Mouse (Mus musculus): ENCODE data around the gene Dpp10. TPM values are rescaled to one million over a fixed set of nuclear protein-coding genes. Genes with fewer than 3 reads are reported as not detected.

Gene Dpp10
- polyA plus RNA-seq (2015; fragmentation: Nextera tagmentation; extraction: Ambion mirVana): 0.07 TPM in 1 of 2 replicates, not detected in the other

DNA sequence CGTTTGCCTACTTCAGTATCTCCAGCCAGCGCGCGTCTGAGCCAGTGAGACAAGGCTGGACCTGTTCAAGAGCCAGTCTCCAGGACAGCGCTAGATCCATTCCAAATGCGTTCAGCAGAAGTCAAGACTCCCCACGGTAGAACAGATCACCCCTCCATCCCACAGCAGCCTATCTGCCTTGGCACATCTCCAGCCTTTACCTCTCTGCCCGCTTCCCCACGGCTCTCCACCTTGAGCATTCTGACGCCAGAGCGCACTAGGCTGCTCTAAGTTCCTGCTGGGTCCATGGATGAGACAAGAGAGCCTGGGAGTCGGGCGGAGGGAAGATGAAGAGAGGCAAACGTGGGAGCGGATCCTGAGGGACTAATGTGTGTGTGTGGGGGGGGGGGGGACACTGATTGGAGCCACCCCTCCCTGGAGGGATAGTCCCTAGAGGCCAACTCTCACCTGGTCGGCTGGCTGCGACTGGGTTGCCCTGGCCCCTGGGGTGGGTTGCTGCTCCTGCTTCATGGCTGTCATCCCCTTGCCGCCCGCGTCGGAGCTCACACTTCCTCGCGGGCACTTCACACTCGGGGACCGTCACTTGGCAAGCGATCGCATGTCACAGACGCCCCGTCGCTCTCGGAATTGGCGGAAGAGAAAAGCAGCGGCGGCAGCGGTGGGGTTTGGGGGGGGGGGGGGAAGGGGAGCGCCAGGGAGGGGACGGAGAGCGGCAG lies at the start of gene Dpp10:
Gene Dpp10, minus strand, starts transcription at position 635 of the 716 bp plus-strand sequence.
- peak within 1 kb of the TSS; percentile 34 for H3K4me3 ChIP-seq
- no peak for ATAC-seq (ENCODE audit: borderline replicate concordance, extremely low read depth, low FRiP score, low TSS enrichment)
- no peaks in the 10 kb centered on the region for H3K36me3 ChIP-seq
- H3K9ac ChIP-seq: no peak within 1 kb of the TSS
- no peaks in the 10 kb centered on the region for H3K9me3 ChIP-seq
- 2% methylated on average over 27 of the region's 38 CpGs for WGBS
- peak within 1 kb of the TSS; percentile 63 for H3K4me2 ChIP-seq
- no peak within 1 kb of the TSS for H3K27ac ChIP-seq
- peaks cover 44% of the 10 kb centered on the region for H3K27me3 ChIP-seq
- H3K4me1 ChIP-seq: no peaks in the 10 kb centered on the region

DNA sequence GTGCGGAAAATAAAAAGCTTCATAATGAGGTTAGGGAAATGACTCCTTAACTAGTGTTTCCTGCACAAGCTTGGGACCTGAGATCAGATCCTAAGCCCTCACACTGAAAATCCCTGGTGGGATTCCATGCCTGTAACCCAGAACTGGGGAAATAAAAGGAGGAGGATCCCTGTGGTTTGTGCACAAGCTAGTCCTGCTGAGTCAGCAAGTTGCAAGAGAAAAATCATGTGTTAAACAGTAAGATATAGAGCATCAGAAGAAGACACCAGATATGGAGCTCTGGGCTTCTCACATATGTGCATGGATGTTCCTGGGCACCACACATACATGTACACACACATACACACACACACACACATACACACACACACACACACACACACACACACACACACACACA lies 3.2 kb upstream of the Dpp10 start:
- Histone ChIP-seq H3K4me3 (no peak overlapping the region), H3K27ac (no peak overlapping the region), H3K27me3 (peaks cover 38% of the 10 kb centered on the region), H3K9ac (no peak overlapping the region), H3K36me3 (no peaks in the 10 kb centered on the region), H3K9me3 (no peaks in the 10 kb centered on the region), H3K4me1 (no peaks in the 10 kb centered on the region), H3K4me2 (no peak overlapping the region)
- ATAC-seq (ENCODE audit: borderline replicate concordance, extremely low read depth, low FRiP score, low TSS enrichment): no peak
- 88% methylated on average over 1 of the region's 1 CpGs for WGBS

DNA sequence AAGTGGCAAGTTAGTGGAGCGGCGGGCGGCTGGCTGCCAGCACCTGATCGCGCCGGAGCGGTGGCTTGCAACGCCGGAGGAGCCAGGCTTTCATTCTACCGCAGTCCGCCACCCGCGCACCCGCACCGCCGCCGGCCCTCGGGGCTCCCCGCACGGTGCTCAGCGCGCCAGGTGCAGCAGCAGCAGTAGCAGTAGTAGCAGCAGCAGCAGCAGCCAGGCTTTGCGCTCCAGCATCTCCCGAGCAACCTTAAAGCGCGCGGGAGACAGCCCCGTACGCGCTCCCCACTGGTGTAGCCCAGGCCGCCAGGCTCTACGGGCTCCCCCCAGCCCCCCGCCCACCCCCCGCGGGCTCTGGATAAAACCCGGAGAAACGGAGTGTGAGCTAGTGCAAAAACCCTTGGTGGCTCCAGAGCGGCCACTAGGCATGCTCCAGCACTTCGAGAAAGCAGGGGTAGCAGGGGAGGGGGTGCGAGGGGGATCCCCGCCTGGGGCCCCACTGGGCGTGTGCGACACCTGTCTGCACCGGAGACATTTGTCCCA lies 472 bp upstream of the Dpp10 start:
- H3K4me1 ChIP-seq: no peaks in the 10 kb centered on the region
- no peak overlapping the region for H3K9ac ChIP-seq
- peaks cover 44% of the 10 kb centered on the region for H3K27me3 ChIP-seq
- H3K36me3 ChIP-seq: no peaks in the 10 kb centered on the region
- no peaks in the 10 kb centered on the region for H3K9me3 ChIP-seq
- peak overlapping the region; percentile 63 for H3K4me2 ChIP-seq
- H3K4me3 ChIP-seq: peak overlapping the region; percentile 34
- 1% methylated on average over 35 of the region's 44 CpGs for WGBS
- no peak overlapping the region for H3K27ac ChIP-seq
- 0 out of 2 replicates have a peak, but pooled peaks have one; percentile 35 for ATAC-seq (ENCODE audit: borderline replicate concordance, extremely low read depth, low FRiP score, low TSS enrichment)

DNA sequence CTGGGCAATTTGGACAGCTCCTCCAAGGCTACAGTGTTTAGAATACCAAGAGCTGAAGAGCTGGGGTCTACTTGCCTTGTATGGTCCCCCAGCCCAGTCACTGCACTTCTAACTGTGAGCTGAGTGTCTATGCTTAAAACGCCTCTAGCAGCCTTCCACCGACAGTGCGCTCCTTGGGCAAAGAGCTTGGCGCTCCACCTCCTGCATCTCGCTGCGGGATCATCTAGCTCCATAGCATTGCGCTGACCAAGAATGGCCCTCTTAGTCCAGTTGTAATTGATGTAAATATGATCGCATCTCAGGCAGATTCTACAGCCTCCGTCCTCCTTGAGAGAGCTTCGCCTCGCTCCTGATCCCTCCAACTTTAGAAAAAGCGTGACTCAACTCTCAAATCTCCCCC lies 1.2 kb downstream of the Dpp10 start:
- Histone ChIP-seq H3K27ac (no peak overlapping the region), H3K4me2 (no peak overlapping the region), H3K9ac (no peak overlapping the region), H3K27me3 (peaks cover 44% of the 10 kb centered on the region), H3K36me3 (no peaks in the 10 kb centered on the region), H3K4me3 (no peak overlapping the region), H3K9me3 (no peaks in the 10 kb centered on the region), H3K4me1 (no peaks in the 10 kb centered on the region)
- ATAC-seq (ENCODE audit: borderline replicate concordance, extremely low read depth, low FRiP score, low TSS enrichment): no peak
- 18% methylated on average over 12 of the region's 12 CpGs for WGBS

DNA sequence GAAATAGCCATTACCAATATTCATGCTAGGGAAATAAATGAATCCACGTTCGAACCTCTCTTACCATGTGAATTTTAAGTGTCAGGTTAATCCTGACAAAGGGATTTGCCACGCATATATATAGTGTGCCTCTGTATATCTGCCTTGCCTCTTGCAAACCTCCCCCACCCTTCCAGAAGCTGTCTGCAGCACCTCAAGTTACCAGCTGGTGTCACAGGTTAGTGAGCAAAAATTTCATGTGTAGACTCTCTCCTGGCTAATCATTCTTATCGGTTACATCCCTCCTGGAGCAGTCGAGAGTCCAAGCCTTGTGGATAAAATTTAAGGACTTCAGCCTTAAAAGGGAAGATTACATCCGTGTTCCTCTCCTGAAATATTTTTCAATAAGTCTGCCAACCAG lies 1.9 kb downstream of the Dpp10 start:
- Histone ChIP-seq H3K4me1 (no peaks in the 10 kb centered on the region), H3K4me3 (no peak overlapping the region), H3K9me3 (no peaks in the 10 kb centered on the region), H3K9ac (no peak overlapping the region), H3K4me2 (no peak overlapping the region), H3K27me3 (peaks cover 44% of the 10 kb centered on the region), H3K27ac (no peak overlapping the region), H3K36me3 (no peaks in the 10 kb centered on the region)
- ATAC-seq (ENCODE audit: borderline replicate concordance, extremely low read depth, low FRiP score, low TSS enrichment): no peak
- 44% methylated on average over 6 of the region's 6 CpGs for WGBS

DNA sequence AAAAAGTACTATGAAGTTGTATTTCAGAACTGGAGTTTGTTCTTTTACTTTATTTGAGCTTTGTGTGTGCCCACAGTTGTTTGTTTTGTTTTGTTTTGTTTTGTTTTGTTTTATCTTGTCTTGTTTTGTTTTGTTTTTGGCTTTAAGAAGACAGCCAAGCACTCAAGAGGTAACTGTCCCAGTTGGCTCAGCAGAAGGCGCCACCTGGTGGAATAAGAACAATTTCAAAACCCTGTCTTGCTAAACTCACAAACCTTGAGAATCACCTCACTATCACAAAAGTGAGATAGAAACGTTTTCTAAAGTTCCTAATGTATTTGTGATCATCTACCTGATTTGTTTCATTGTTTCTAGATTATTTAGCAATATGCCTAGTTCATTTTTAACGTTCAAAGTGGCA lies 3.8 kb downstream of the Dpp10 start:
- Histone ChIP-seq H3K36me3 (no peaks in the 10 kb centered on the region), H3K4me1 (no peaks in the 10 kb centered on the region), H3K27ac (no peak overlapping the region), H3K27me3 (peaks cover 36% of the 10 kb centered on the region), H3K9ac (no peak overlapping the region), H3K4me3 (no peak overlapping the region), H3K4me2 (no peak overlapping the region), H3K9me3 (no peaks in the 10 kb centered on the region)
- ATAC-seq (ENCODE audit: borderline replicate concordance, extremely low read depth, low FRiP score, low TSS enrichment): no peak
- 3% methylated on average over 3 of the region's 3 CpGs for WGBS

DNA sequence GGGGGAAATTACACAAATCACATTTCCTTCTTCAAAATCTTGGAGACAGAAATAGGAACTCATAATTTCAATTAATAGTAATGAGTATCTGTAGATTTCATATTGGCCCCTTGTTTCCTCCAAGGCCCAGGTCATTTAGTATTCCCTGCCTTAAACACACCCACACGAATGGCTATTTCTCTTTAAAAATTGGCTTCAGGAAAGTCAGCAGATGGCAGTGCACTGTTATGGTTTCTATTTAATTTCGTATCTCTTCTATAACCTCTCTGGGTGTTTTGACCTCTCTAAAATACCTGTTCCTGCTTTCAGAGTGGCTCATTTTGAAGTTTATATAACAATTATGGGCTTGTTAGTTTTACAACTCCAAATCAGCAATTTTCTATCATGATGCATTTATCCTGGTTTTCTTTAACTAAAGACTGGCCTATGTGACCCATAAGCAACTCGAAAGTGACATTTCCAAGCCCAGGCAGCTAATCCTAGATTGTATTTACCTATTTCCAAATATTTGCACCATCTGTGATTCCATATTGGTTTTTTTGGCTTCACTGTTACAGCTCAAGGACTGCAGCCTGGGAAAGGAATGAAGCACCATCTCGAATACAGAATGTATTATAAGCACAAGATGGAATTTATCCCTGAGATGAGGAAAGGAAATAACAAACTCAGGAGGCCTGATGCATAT lies 9.9 kb downstream of the Dpp10 start:
- no peak for ATAC-seq (ENCODE audit: borderline replicate concordance, extremely low read depth, low FRiP score, low TSS enrichment)
- no peaks in the 10 kb centered on the region for H3K4me1 ChIP-seq
- WGBS: 60% methylated on average over 4 of the region's 4 CpGs
- H3K27me3 ChIP-seq: no peaks in the 10 kb centered on the region
- H3K36me3 ChIP-seq: no peaks in the 10 kb centered on the region
- H3K9ac ChIP-seq: no peak overlapping the region
- no peaks in the 10 kb centered on the region for H3K9me3 ChIP-seq
- H3K27ac ChIP-seq: no peak overlapping the region
- H3K4me3 ChIP-seq: no peak overlapping the region
- H3K4me2 ChIP-seq: no peak overlapping the region

DNA sequence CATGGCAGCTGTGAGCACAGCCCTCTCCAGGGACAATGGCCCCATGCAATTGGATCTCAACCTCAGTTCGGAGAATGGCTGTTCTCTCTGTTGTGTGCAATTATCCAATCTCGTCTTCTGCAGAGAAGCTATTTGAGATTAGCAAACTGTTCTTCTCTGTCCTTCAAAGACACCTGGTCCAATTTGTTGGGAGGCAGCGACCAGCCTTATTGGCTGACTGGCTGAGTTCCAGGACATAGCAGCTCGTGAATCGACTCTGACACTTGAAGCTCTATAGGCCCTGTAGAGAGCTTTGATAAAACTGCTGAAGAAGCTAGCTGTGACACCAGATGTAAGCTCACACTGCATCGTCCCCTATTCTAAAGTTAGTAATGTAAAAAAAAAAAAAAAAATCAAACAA lies 12.7 kb downstream of the Dpp10 start:
- Histone ChIP-seq H3K4me2 (no peak overlapping the region), H3K9ac (no peak overlapping the region), H3K27ac (no peak overlapping the region), H3K9me3 (no peaks in the 10 kb centered on the region), H3K4me1 (no peaks in the 10 kb centered on the region), H3K4me3 (no peak overlapping the region), H3K36me3 (no peaks in the 10 kb centered on the region), H3K27me3 (no peaks in the 10 kb centered on the region)
- ATAC-seq (ENCODE audit: borderline replicate concordance, extremely low read depth, low FRiP score, low TSS enrichment): no peak
- WGBS: 41% methylated on average over 6 of the region's 6 CpGs

DNA sequence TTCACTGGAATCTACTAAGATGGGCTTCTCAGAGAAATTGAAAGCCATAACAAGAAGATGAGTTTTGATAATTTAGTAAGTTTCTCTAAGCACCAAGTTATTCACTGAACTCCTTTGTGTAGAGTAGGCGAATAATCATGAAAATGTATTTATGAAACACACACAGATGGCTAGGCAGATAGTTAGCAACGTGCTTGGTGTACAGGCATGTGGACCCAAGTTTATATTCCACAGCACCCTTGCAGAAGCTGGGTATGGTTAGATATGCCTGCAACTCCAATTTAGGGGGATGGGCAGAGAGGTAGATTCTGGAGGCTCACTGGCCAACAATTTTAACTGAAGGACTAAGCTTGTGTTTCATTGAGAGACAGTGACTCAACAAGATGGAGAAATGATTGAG lies 13.4 kb downstream of the Dpp10 start:
- Histone ChIP-seq H3K27ac (no peak overlapping the region), H3K36me3 (no peaks in the 10 kb centered on the region), H3K27me3 (no peaks in the 10 kb centered on the region), H3K9me3 (no peaks in the 10 kb centered on the region), H3K4me2 (no peak overlapping the region), H3K9ac (no peak overlapping the region), H3K4me1 (no peaks in the 10 kb centered on the region), H3K4me3 (no peak overlapping the region)
- ATAC-seq (ENCODE audit: borderline replicate concordance, extremely low read depth, low FRiP score, low TSS enrichment): no peak
- WGBS: 71% methylated on average over 2 of the region's 2 CpGs

DNA sequence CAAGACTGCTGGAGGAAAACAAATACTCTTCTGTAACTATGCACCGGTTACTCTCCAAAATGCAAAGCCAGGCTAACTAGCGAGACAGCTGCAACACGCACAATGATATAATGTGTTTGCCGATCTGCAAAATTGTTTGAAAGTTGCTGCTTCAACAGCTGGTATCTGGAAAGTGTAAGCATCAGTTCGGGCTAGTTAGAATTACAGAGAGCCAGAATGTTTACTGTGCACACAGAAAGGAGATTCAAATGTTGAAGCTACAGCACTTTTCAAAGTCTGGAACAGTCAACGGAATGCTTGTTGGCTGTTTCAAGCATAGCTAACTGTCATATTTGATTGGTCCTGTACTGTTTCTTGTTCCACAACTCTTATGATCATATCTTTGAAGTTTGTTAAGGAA lies 42.6 kb downstream of the Dpp10 start:
- H3K27ac ChIP-seq: no peak overlapping the region
- no peaks in the 10 kb centered on the region for H3K27me3 ChIP-seq
- H3K36me3 ChIP-seq: no peaks in the 10 kb centered on the region
- H3K9me3 ChIP-seq: no peaks in the 10 kb centered on the region
- H3K4me1 ChIP-seq: no peaks in the 10 kb centered on the region
- WGBS: 56% methylated on average over 6 of the region's 6 CpGs
- H3K4me2 ChIP-seq: no peak overlapping the region
- no peak for ATAC-seq (ENCODE audit: borderline replicate concordance, extremely low read depth, low FRiP score, low TSS enrichment)
- H3K4me3 ChIP-seq: no peak overlapping the region
- H3K9ac ChIP-seq: no peak overlapping the region

DNA sequence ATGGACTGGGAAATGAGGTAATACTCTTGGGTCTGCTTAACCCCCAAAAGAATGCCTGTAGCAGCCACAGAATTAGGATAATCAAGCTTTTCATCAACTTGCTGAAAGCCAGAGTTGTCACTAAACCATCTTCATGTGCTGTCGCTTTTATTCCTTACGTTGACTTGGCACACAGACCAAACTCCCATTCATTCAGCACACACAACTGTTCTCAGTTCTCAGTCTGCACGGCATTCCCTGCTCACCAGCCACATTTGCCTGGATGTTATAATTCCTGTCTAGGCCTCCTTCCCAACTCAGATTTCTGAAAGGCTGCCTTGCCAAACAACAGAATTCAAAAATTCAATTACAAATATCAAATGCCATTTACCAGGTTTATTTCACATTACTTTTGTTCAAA lies 49.6 kb downstream of the Dpp10 start:
- Histone ChIP-seq H3K4me2 (no peak overlapping the region), H3K9me3 (no peaks in the 10 kb centered on the region), H3K4me1 (no peaks in the 10 kb centered on the region), H3K9ac (no peak overlapping the region), H3K36me3 (no peaks in the 10 kb centered on the region), H3K4me3 (no peak overlapping the region), H3K27ac (no peak overlapping the region), H3K27me3 (no peaks in the 10 kb centered on the region)
- 83% methylated on average over 3 of the region's 3 CpGs for WGBS
- no peak for ATAC-seq (ENCODE audit: borderline replicate concordance, extremely low read depth, low FRiP score, low TSS enrichment)

DNA sequence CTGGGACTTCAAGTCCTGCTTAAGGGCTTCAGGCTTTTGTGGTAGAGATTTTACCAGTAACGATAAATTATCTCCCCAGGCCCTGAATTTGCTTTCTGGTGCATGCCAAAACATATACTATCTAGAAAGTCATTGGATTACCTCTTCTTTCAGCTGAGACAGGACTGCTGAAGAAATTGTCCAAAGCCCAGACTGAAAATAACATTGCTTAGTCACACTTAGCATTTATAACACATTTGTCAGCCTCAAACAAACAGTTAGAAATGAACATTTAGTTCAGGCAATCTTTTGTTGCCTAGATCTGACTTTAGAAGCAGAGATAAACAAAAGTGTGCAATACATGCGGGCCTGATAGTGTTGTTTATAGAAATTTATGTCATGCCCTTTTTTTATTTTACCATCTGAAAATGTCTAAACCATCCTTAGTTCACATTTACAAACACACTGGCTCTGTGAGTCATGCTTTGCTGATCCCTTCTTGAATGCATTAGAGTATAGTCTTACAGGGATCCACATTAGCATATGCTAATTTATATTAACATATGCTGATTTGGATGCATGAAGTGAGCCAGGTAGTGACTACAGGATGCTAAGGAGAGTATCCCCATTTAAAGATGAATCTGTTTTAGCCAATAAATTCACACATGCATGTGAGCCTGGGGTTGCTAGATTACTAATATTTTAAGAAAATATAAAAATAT lies 59.9 kb downstream of the Dpp10 start:
- H3K36me3 ChIP-seq: no peaks in the 10 kb centered on the region
- no peak overlapping the region for H3K4me2 ChIP-seq
- H3K4me3 ChIP-seq: no peak overlapping the region
- H3K27me3 ChIP-seq: no peaks in the 10 kb centered on the region
- H3K27ac ChIP-seq: no peak overlapping the region
- WGBS: 53% methylated on average over 2 of the region's 2 CpGs
- no peak for ATAC-seq (ENCODE audit: borderline replicate concordance, extremely low read depth, low FRiP score, low TSS enrichment)
- H3K9me3 ChIP-seq: no peaks in the 10 kb centered on the region
- no peaks in the 10 kb centered on the region for H3K4me1 ChIP-seq
- H3K9ac ChIP-seq: no peak overlapping the region
